Mouse (Mus musculus) hindbrain, embryonic 16.5 days (tissue): Measurements from ENCODE around the gene Edrf1. TPM values are rescaled to one million over a fixed set of nuclear protein-coding genes. Genes with fewer than 3 reads are reported as not detected.

ENCODE experiments used
- ATAC-seq: fragments of 200-750 bp; cut with Nextera tagmentation; 2 replicates; pipeline ENCODE4 v1.8.0; 2017; ENCODE audit warnings: moderate TSS enrichment, moderate library complexity
- H3K27ac ChIP-seq: fragments of 300-500 bp; sonication (generic); 2 replicates; pipeline ENCODE4 v1.5.1; 2014; ENCODE audit warnings: low read depth, mild to moderate bottlenecking, control low read depth, low read length, moderate library complexity
- H3K27me3 ChIP-seq: fragments of 300-500 bp; sonication (generic); replicated peaks from 2 replicates; pipeline ENCODE4 v1.6.1; 2014; ENCODE audit warnings: low read length; ENCODE audit not compliant: control insufficient read depth, insufficient read depth
- H3K36me3 ChIP-seq: fragments of 300-500 bp; sonication (generic); 2 replicates; pipeline ENCODE4 v1.6.1; 2014; ENCODE audit warnings: mild to moderate bottlenecking, low read length, moderate library complexity, mixed read lengths; ENCODE audit not compliant: control insufficient read depth, insufficient read depth
- H3K4me1 ChIP-seq: fragments of 300-500 bp; sonication (generic); 2 replicates; pipeline ENCODE4 v1.6.1; 2014; ENCODE audit warnings: low read depth, low read length; ENCODE audit not compliant: control insufficient read depth, insufficient read depth
- H3K4me2 ChIP-seq: fragments of 300-500 bp; sonication (generic); 2 replicates; pipeline ENCODE4 v1.6.1; 2014; ENCODE audit warnings: mild to moderate bottlenecking, low read length, control low read depth, moderate library complexity
- H3K4me3 ChIP-seq: fragments of 300-500 bp; sonication (generic); 2 replicates; pipeline ENCODE4 v1.5.1; 2014; ENCODE audit warnings: mild to moderate bottlenecking, low read length, control low read depth, moderate library complexity
- H3K9ac ChIP-seq: fragments of 300-500 bp; sonication (generic); 2 replicates; pipeline ENCODE4 v1.6.1; 2014; ENCODE audit warnings: low read depth, mild to moderate bottlenecking, control low read depth, low read length, moderate library complexity
- H3K9me3 ChIP-seq: fragments of 300-500 bp; sonication (generic); 2 replicates; pipeline ENCODE4 v1.6.1; 2014; ENCODE audit warnings: mild to moderate bottlenecking, low read length, moderate library complexity; ENCODE audit not compliant: control insufficient read depth
- WGBS: fragments of 180-500 bp; shearing (Covaris S2); extraction: QIAGEN DNeasy Blood & Tissue Kit; methylation state at CpG from one replicate; pipeline ENCODE4 v1.1.7; 2014; 5-methylcytosine and 5-hydroxymethylcytosine counted together
- polyA plus RNA-seq: library from polyadenylated mRNA; unstranded; fragments of >200 nt; fragmentation: Nextera tagmentation; extraction: Ambion mirVana; gene quantifications from 2 replicates; pipeline ENCODE4 v1.2.1, GENCODE M21; 2015

Gene Edrf1
- 14.9 and 21.5 TPM in 2 replicates for polyA plus RNA-seq

- no peaks in the 10 kb centered on the region for H3K9me3 ChIP-seq
- H3K27me3 ChIP-seq = no peaks in the 10 kb centered on the region
- peak; percentile 98 for ATAC-seq
- under 1% methylated on average over 65 of the region's 81 CpGs for WGBS
- peak within 1 kb of the TSS; percentile 90 for H3K27ac ChIP-seq
- peaks cover 11% of the 10 kb centered on the region for H3K4me1 ChIP-seq
- H3K9ac ChIP-seq = peak within 1 kb of the TSS; percentile 93
- H3K4me2 ChIP-seq = peak within 1 kb of the TSS; percentile 95
- peak within 1 kb of the TSS; percentile 93 for H3K4me3 ChIP-seq
- peaks cover 22% of the 10 kb centered on the region for H3K36me3 ChIP-seq
These were observed at the start of gene Edrf1 for GRCm38 (mm10) chr7:133637361-133638305. Gene Edrf1 (plus strand): TSS chr7:133637543.

- H3K9ac ChIP-seq = no peak overlapping the region
- H3K4me3 ChIP-seq = no peak overlapping the region
- H3K4me1 ChIP-seq = no peaks in the 10 kb centered on the region
- H3K36me3 ChIP-seq = no peaks in the 10 kb centered on the region
- ATAC-seq = no peak
- no peak overlapping the region for H3K4me2 ChIP-seq
- WGBS = 82% methylated on average over 1 of the region's 1 CpGs
- H3K27me3 ChIP-seq = no peaks in the 10 kb centered on the region
- no peaks in the 10 kb centered on the region for H3K9me3 ChIP-seq
- H3K27ac ChIP-seq = no peak overlapping the region
These were observed 45.6 kb upstream of the Edrf1 start for GRCm38 (mm10) chr7:133591750-133592149.

- no peak overlapping the region for H3K4me2 ChIP-seq
- H3K9ac ChIP-seq = no peak overlapping the region
- no peaks in the 10 kb centered on the region for H3K36me3 ChIP-seq
- 44% methylated on average over 1 of the region's 1 CpGs for WGBS
- H3K27me3 ChIP-seq = no peaks in the 10 kb centered on the region
- no peak overlapping the region for H3K27ac ChIP-seq
- H3K9me3 ChIP-seq = no peaks in the 10 kb centered on the region
- no peak for ATAC-seq
- no peaks in the 10 kb centered on the region for H3K4me1 ChIP-seq
- H3K4me3 ChIP-seq = no peak overlapping the region
These were observed 36.8 kb upstream of the Edrf1 start for GRCm38 (mm10) chr7:133600558-133600957.

GRCm38 (mm10) chr7:133602058-133602457 lies 35.3 kb upstream of the Edrf1 start, which contains the start of gene Tex36:
Gene Tex36 (minus strand): TSS chr7:133602158.
- H3K27ac ChIP-seq = no peak within 1 kb of the TSS
- no peak for ATAC-seq
- no peak within 1 kb of the TSS for H3K4me2 ChIP-seq
- whole genome bisulfite sequencing = 51% methylated on average over 2 of the region's 2 CpGs
- no peaks in the 10 kb centered on the region for H3K36me3 ChIP-seq
- no peaks in the 10 kb centered on the region for H3K9me3 ChIP-seq
- no peak within 1 kb of the TSS for H3K9ac ChIP-seq
- no peak within 1 kb of the TSS for H3K4me3 ChIP-seq
- H3K4me1 ChIP-seq = no peaks in the 10 kb centered on the region
- no peaks in the 10 kb centered on the region for H3K27me3 ChIP-seq

- H3K4me3 ChIP-seq = no peak overlapping the region
- H3K4me2 ChIP-seq = no peak overlapping the region
- no peaks in the 10 kb centered on the region for H3K9me3 ChIP-seq
- no peak overlapping the region for H3K27ac ChIP-seq
- peaks cover 9% of the 10 kb centered on the region for H3K4me1 ChIP-seq
- H3K9ac ChIP-seq = no peak overlapping the region
- no peak for ATAC-seq
- no peaks in the 10 kb centered on the region for H3K36me3 ChIP-seq
- no peaks in the 10 kb centered on the region for H3K27me3 ChIP-seq
- WGBS = 80% methylated on average over 2 of the region's 2 CpGs
These were observed 34.2 kb upstream of the Edrf1 start for GRCm38 (mm10) chr7:133603156-133603555.

- 85% methylated on average over 13 of the region's 13 CpGs for WGBS
- no peak for ATAC-seq
- no peak overlapping the region for H3K4me3 ChIP-seq
These were observed 32.8 kb upstream of the Edrf1 start for GRCm38 (mm10) chr7:133604427-133605081.

GRCm38 (mm10) chr7:133607331-133607730 lies 30.0 kb upstream of the Edrf1 start:
- Histone ChIP-seq H3K36me3 (no peaks in the 10 kb centered on the region), H3K9ac (no peak overlapping the region), H3K4me3 (no peak overlapping the region), H3K4me2 (no peak overlapping the region), H3K27ac (no peak overlapping the region), H3K9me3 (no peaks in the 10 kb centered on the region), H3K4me1 (peaks cover 15% of the 10 kb centered on the region), H3K27me3 (no peaks in the 10 kb centered on the region)
- no peak for ATAC-seq
- WGBS = 49% methylated on average over 5 of the region's 5 CpGs

More at GRCm38 (mm10) chr7:133604427-133605081, 32.8 kb upstream of the Edrf1 start:
- H3K4me1 ChIP-seq = peaks cover 15% of the 10 kb centered on the region
- no peak overlapping the region for H3K9ac ChIP-seq
- H3K36me3 ChIP-seq = no peaks in the 10 kb centered on the region
- no peak overlapping the region for H3K4me2 ChIP-seq
- H3K9me3 ChIP-seq = no peaks in the 10 kb centered on the region
- H3K27ac ChIP-seq = no peak overlapping the region
- H3K27me3 ChIP-seq = no peaks in the 10 kb centered on the region

GRCm38 (mm10) chr7:133607883-133608575 lies 29.3 kb upstream of the Edrf1 start:
- 49% methylated on average over 13 of the region's 13 CpGs for WGBS
- Histone ChIP-seq H3K4me1 (peaks cover 15% of the 10 kb centered on the region), H3K4me3 (no peak overlapping the region), H3K4me2 (peak overlapping the region; percentile 39), H3K27ac (peak overlapping the region; percentile 65), H3K36me3 (no peaks in the 10 kb centered on the region), H3K9ac (no peak overlapping the region), H3K9me3 (no peaks in the 10 kb centered on the region), H3K27me3 (no peaks in the 10 kb centered on the region)
- ATAC-seq = peak; percentile 48
